Mouse (Mus musculus) heart, adult 2 months (tissue): Measurements from ENCODE around the gene Tulp4. TPM values are rescaled to one million over a fixed set of nuclear protein-coding genes. Genes with fewer than 3 reads are reported as not detected.
"Not testable (repeated sequence)": the region's sequence is repeated elsewhere in the genome, so short reads cannot be mapped to it uniquely, and the experiment has no call there.

Experiments
- DNase-seq, 2 experiments: peaks; one replicate each; pipeline ENCODE4 v3.0.0; 2021
- H3K27ac ChIP-seq: fragments of 200-600 bp; 2 replicates; pipeline ENCODE4 v1.8.1; 2022
- H3K27me3 ChIP-seq: fragments of 200-500 bp; 2 replicates; pipeline ENCODE4 v1.6.1; 2012; ENCODE audit warnings: mild to moderate bottlenecking, low read length, inconsistent platforms, mixed read lengths; ENCODE audit not compliant: control insufficient read depth, insufficient read depth
- H3K36me3 ChIP-seq: fragments of 200-500 bp; 2 replicates; pipeline ENCODE4 v1.6.1; 2012; ENCODE audit warnings: low read length, inconsistent platforms; ENCODE audit not compliant: control insufficient read depth, insufficient read depth
- H3K4me1 ChIP-seq: fragments of 200-500 bp; 2 replicates; pipeline ENCODE4 v1.6.1; 2011; ENCODE audit warnings: low read length; ENCODE audit not compliant: control insufficient read depth, insufficient read depth
- H3K4me3 ChIP-seq: fragments of 200-600 bp; 2 replicates; pipeline ENCODE4 v1.8.1; 2022
- H3K79me2 ChIP-seq: fragments of 200-500 bp; replicated peaks from 2 replicates; pipeline ENCODE4 v1.6.1; 2012; ENCODE audit warnings: mild to moderate bottlenecking, inconsistent platforms, low read length, moderate library complexity, mixed read lengths; ENCODE audit not compliant: control insufficient read depth, insufficient read depth
- H3K9ac ChIP-seq: fragments of 200-500 bp; 2 replicates; pipeline ENCODE4 v1.6.1; 2012; ENCODE audit warnings: low read depth, mild to moderate bottlenecking, control low read depth, inconsistent platforms, low read length, mixed read lengths
- WGBS: fragments of 180-500 bp; shearing (Covaris S2); methylation state at CpG from one replicate; pipeline ENCODE4 v1.1.7; 2018; 5-methylcytosine and 5-hydroxymethylcytosine counted together
- intact Hi-C: fragments of 180-260 bp; cut with DNase I; formaldehyde crosslinking; loops from one replicate; pipeline ENCODE4 v1.15.1; 2025
- microRNA-seq, 2 experiments: library from miRNA; unstranded; fragments of <30 nt; microRNA quantifications; one replicate each; pipeline ENCODE4 v1.2.0; 2021
- polyA plus RNA-seq: library from polyadenylated mRNA; depleted of rRNA; stranded (reverse); fragments of >200 nt; gene quantifications from 2 replicates; pipeline ENCODE4 v1.2.3, GENCODE M21; 2012; rRNA removed
- total RNA-seq, 2 experiments: library from RNA; stranded (reverse); gene quantifications; 2 replicates each; pipeline ENCODE4 v1.2.3; 2021

Tulp4 gene
- total and polyA plus RNA-seq, 3 experiments, result 31.2 to 112 (median 97.2) TPM

- H3K79me2 ChIP-seq, H3K27me3 ChIP-seq, H3K4me1 ChIP-seq, H3K27ac ChIP-seq, H3K4me3 ChIP-seq, DNase-seq, H3K36me3 ChIP-seq, H3K9ac ChIP-seq, intact Hi-C loops: not testable (repeated sequence)
- WGBS, result no CpG with 5 or more reads among the region's 5 CpGs
Observed at GRCm38 (mm10) chr17:6293882-6294281, 187.6 kb downstream of the Tulp4 start.

GRCm38 (mm10) chr17:6297060-6297795 lies 191.0 kb downstream of the Tulp4 start:
- H3K27ac ChIP-seq, H3K9ac ChIP-seq, DNase-seq, H3K79me2 ChIP-seq, H3K36me3 ChIP-seq, H3K4me1 ChIP-seq, H3K27me3 ChIP-seq, H3K4me3 ChIP-seq, intact Hi-C loops: not testable (repeated sequence)
- 89% methylated on average over 9 of the region's 15 CpGs for WGBS

GRCm38 (mm10) chr17:6300190-6300863 lies 194.1 kb downstream of the Tulp4 start:
- H3K4me1 ChIP-seq, H3K27ac ChIP-seq, H3K4me3 ChIP-seq, H3K27me3 ChIP-seq, H3K9ac ChIP-seq, DNase-seq, H3K79me2 ChIP-seq, intact Hi-C loops, H3K36me3 ChIP-seq: not testable (repeated sequence)
- 89% methylated on average over 8 of the region's 12 CpGs for WGBS

Small RNA genes lying within 50 kb of the gene (microRNA-seq; reads per million reads assigned to microRNA genes)
- 0 reads per million in 2 experiments for gene Gm22774

Other genes starting within 250 kb of the Tulp4 start
- gene Synj2, start 165.2 kb upstream of the Tulp4 start, total RNA-seq, result 10 to 100 TPM; 43.7 to 58.1 TPM
- 21.2 and 25.8 TPM in 2 replicates for gene Synj2, start 165.2 kb upstream of the Tulp4 start, polyA plus RNA-seq
- gene Serac1, start 26.7 kb upstream of the Tulp4 start, total RNA-seq, result 1 to 10 TPM; 7.0 to 8.6 TPM
- 5.7 and 11.5 TPM in 2 replicates for gene Serac1, start 26.7 kb upstream of the Tulp4 start, polyA plus RNA-seq
- 10 to 100 TPM; 54.6 to 64.7 TPM for gene Gtf2h5, start 26.7 kb upstream of the Tulp4 start, total RNA-seq
- gene Gtf2h5, start 26.7 kb upstream of the Tulp4 start, polyA plus RNA-seq, result 25.5 and 36.3 TPM in 2 replicates
- 1 to 10 TPM; 7.0 to 8.1 TPM for gene Tmem181a, start 150.4 kb downstream of the Tulp4 start, total RNA-seq
- 10.2 and 14.5 TPM in 2 replicates for gene Tmem181a, start 150.4 kb downstream of the Tulp4 start, polyA plus RNA-seq
- 1 to 10 TPM in 1 of 2 experiments, under 1 TPM in 1; 0.52 to 1.1 TPM for gene Dynlt1a, start 211.1 kb downstream of the Tulp4 start, total RNA-seq
- gene Dynlt1a, start 211.1 kb downstream of the Tulp4 start, polyA plus RNA-seq, result 1.1 and 1.2 TPM in 2 replicates